Comparison of ENCODE assay signal across 9 mouse cellular contexts in genomic region chr9:45504977-45505376, GRCm38 (mm10).
DNase-seq lines count a peak whose midpoint lies in the region; ATAC-seq lines count a peak whose summit lies in the region.
"Had no signal": no experiment of that assay in that cellular context is flagged by ENCODE, and none has a peak within 500 bp of the region (broad histone marks: within the 10 kb centered on the region; RNA-seq: fewer than 3 reads in every experiment).

No protein-coding gene starts in this region.

- H3K9ac ChIP-seq in heart, embryonic 11.5 days (ENCODE audit: low read depth, low read length) = no peak overlapping the region
- H3K9ac ChIP-seq in hindbrain, embryonic 15.5 days = no peak overlapping the region

- H3K36me3 ChIP-seq in heart, embryonic 10.5 days = no peaks in the 10 kb centered on the region
- no peaks in the 10 kb centered on the region for H3K36me3 ChIP-seq in heart, embryonic 11.5 days (ENCODE audit: control insufficient read depth, insufficient read depth, low read length)
- no peaks in the 10 kb centered on the region for H3K36me3 ChIP-seq in embryonic facial prominence, embryonic 10.5 days (replicated peaks)
- no peaks in the 10 kb centered on the region for H3K36me3 ChIP-seq in hindbrain, embryonic 15.5 days

- no peak for DNase-seq in heart, embryonic 10.5 days (ENCODE audit: low spot score)
- no peak for DNase-seq in embryonic facial prominence, embryonic 10.5 days (ENCODE audit: low spot score)
- DNase-seq in mesoderm, embryonic 11.5 days (ENCODE audit: low read depth, low spot score) = peak; percentile 31
- no peak for DNase-seq in layer of hippocampus, adult 9-10 months (ENCODE audit: low spot score)
- no peak for DNase-seq in frontal cortex, postnatal 25 days (ENCODE audit: low spot score in 2 of 2)
- DNase-seq: adrenal gland, postnatal 36 days had no signal

- H3K4me2 ChIP-seq in heart, embryonic 11.5 days = no peak overlapping the region
- no peak overlapping the region for H3K4me2 ChIP-seq in hindbrain, embryonic 15.5 days

- H3K4me1 ChIP-seq in heart, embryonic 10.5 days = peaks cover 41% of the 10 kb centered on the region
- peaks cover 33% of the 10 kb centered on the region for H3K4me1 ChIP-seq in heart, embryonic 11.5 days (ENCODE audit: control insufficient read depth, insufficient read depth, low read length)
- H3K4me1 ChIP-seq in embryonic facial prominence, embryonic 10.5 days = peaks cover 35% of the 10 kb centered on the region
- peaks cover 47% of the 10 kb centered on the region for H3K4me1 ChIP-seq in hindbrain, embryonic 15.5 days (replicated peaks)

- H3K4me3 ChIP-seq in heart, embryonic 10.5 days = no peak overlapping the region
- H3K4me3 ChIP-seq in heart, embryonic 11.5 days (ENCODE audit: low read depth, low read length) = no peak overlapping the region
- H3K4me3 ChIP-seq in embryonic facial prominence, embryonic 10.5 days = no peak overlapping the region
- no peak overlapping the region for H3K4me3 ChIP-seq in hindbrain, embryonic 15.5 days

- no peak for ATAC-seq in heart, embryonic 11.5 days (replicated peaks; ENCODE audit: insufficient number of reproducible peaks, low FRiP score, low TSS enrichment)
- ATAC-seq in hindbrain, embryonic 15.5 days (ENCODE audit: low FRiP score, low read depth) = no peak
- no peak for ATAC-seq in activated CD4-positive, CD25-positive, alpha-beta regulatory T cell, adult 4 months

- peak overlapping the region; percentile 53 for H3K27ac ChIP-seq in heart, embryonic 10.5 days
- no peak overlapping the region for H3K27ac ChIP-seq in heart, embryonic 11.5 days (ENCODE audit: low read depth, low read length)
- H3K27ac ChIP-seq in embryonic facial prominence, embryonic 10.5 days (replicated peaks) = peak overlapping the region; percentile 57; the same call in 1 of the 2 replicates
- 0 out of 2 replicates have a peak overlapping the region, but pooled peaks have one; percentile 12 for H3K27ac ChIP-seq in hindbrain, embryonic 15.5 days (replicated peaks)

- H3K27me3 ChIP-seq in heart, embryonic 10.5 days (ENCODE audit: insufficient read depth, poor library complexity, severe bottlenecking) = peaks cover 9% of the 10 kb centered on the region; the same call in 1 of the 2 replicates
- H3K27me3 ChIP-seq in heart, embryonic 11.5 days (ENCODE audit: control insufficient read depth, insufficient read depth, low read length) = peaks cover 3% of the 10 kb centered on the region; the same call in 1 of the 2 replicates
- H3K27me3 ChIP-seq in embryonic facial prominence, embryonic 10.5 days (replicated peaks; ENCODE audit: low read depth, poor library complexity, severe bottlenecking) = peaks cover 26% of the 10 kb centered on the region
- no peaks in the 10 kb centered on the region for H3K27me3 ChIP-seq in hindbrain, embryonic 15.5 days

- H3K9me3 ChIP-seq in heart, embryonic 10.5 days = no peaks in the 10 kb centered on the region
- H3K9me3 ChIP-seq in heart, embryonic 11.5 days (replicated peaks; ENCODE audit: control insufficient read depth, low read length) = no peaks in the 10 kb centered on the region
- H3K9me3 ChIP-seq in embryonic facial prominence, embryonic 10.5 days = no peaks in the 10 kb centered on the region
- H3K9me3 ChIP-seq in hindbrain, embryonic 15.5 days = no peaks in the 10 kb centered on the region

- WGBS in heart, embryonic 10.5 days = 48% methylated on average over 5 of the region's 5 CpGs
- 37% methylated on average over 5 of the region's 5 CpGs for WGBS in heart, embryonic 11.5 days (ENCODE audit: insufficient replicate concordance)
- 65% methylated on average over 5 of the region's 5 CpGs for WGBS in embryonic facial prominence, embryonic 10.5 days
- 47% methylated on average over 5 of the region's 5 CpGs for WGBS in hindbrain, embryonic 15.5 days
